ENCODE assay signal across 19 mouse cellular contexts in genomic region chr15:40124211-40124953, GRCm38 (mm10). TPM values are rescaled to one million over a fixed set of nuclear protein-coding genes. Genes with fewer than 3 reads are reported as not detected.
A peak's percentile ranks its signal among the peaks of the same experiment; 100 is the strongest.
DNase-seq lines count a peak whose midpoint lies in the region; ATAC-seq lines count a peak whose summit lies in the region.
"Had no signal": no experiment of that assay in that cellular context is flagged by ENCODE, and none has a peak within 500 bp of the region (broad histone marks: within the 10 kb centered on the region; RNA-seq: fewer than 3 reads in every experiment).

No protein-coding gene starts in this region.

- H3K27ac ChIP-seq in heart, embryonic 11.5 days (ENCODE audit: low read depth, low read length), result no peak overlapping the region
- H3K27ac ChIP-seq in neural tube, embryonic 15.5 days (replicated peaks), result no peak overlapping the region
- H3K27ac ChIP-seq in hindbrain, embryonic 12.5 days, result no peak overlapping the region
- H3K27ac ChIP-seq: embryonic facial prominence, embryonic 15.5 days; forebrain, embryonic 15.5 days; heart, embryonic 15.5 days; liver, embryonic 13.5 days had no signal

- no peaks in the 10 kb centered on the region for H3K9me3 ChIP-seq in heart, embryonic 11.5 days (replicated peaks; ENCODE audit: control insufficient read depth, low read length)
- no peaks in the 10 kb centered on the region for H3K9me3 ChIP-seq in neural tube, embryonic 15.5 days (replicated peaks)
- H3K9me3 ChIP-seq in hindbrain, embryonic 12.5 days (replicated peaks), result no peaks in the 10 kb centered on the region
- H3K9me3 ChIP-seq: embryonic facial prominence, embryonic 15.5 days; forebrain, embryonic 15.5 days; heart, embryonic 15.5 days; liver, embryonic 13.5 days had no signal

- 66% methylated on average over 9 of the region's 9 CpGs for WGBS in heart, embryonic 11.5 days (ENCODE audit: insufficient replicate concordance)
- 59% methylated on average over 9 of the region's 9 CpGs for WGBS in neural tube, embryonic 15.5 days
- 62% methylated on average over 9 of the region's 9 CpGs for WGBS in hindbrain, embryonic 12.5 days

- no peak overlapping the region for H3K4me2 ChIP-seq in heart, embryonic 11.5 days
- no peak overlapping the region for H3K4me2 ChIP-seq in neural tube, embryonic 15.5 days
- no peak overlapping the region for H3K4me2 ChIP-seq in hindbrain, embryonic 12.5 days (replicated peaks)
- H3K4me2 ChIP-seq: embryonic facial prominence, embryonic 15.5 days; forebrain, embryonic 15.5 days; heart, embryonic 15.5 days; liver, embryonic 13.5 days; midbrain, embryonic 11.5 days had no signal

- H3K27me3 ChIP-seq in heart, embryonic 11.5 days (ENCODE audit: control insufficient read depth, insufficient read depth, low read length), result no peaks in the 10 kb centered on the region
- no peaks in the 10 kb centered on the region for H3K27me3 ChIP-seq in neural tube, embryonic 15.5 days (replicated peaks)
- no peaks in the 10 kb centered on the region for H3K27me3 ChIP-seq in hindbrain, embryonic 12.5 days
- H3K27me3 ChIP-seq: embryonic facial prominence, embryonic 15.5 days; forebrain, embryonic 15.5 days; heart, embryonic 15.5 days; liver, embryonic 13.5 days had no signal

- DNase-seq in heart, adult 18-20 months, result peak; percentile 34 to 56
- peak; percentile 38 for DNase-seq in neural tube, embryonic 10.5 days (ENCODE audit: extremely low spot score, low spot score)
- peak; percentile 64 for DNase-seq in skeletal muscle tissue, adult 2 months (ENCODE audit: low read depth, low spot score)
- no peak for DNase-seq in right cerebral cortex, postnatal 4 days
- DNase-seq in right cerebral cortex, postnatal 10 days (ENCODE audit: low spot score in 2 of 2), result no peak
- DNase-seq: adrenal gland, postnatal 14 days; cerebellum, adult 18-20 months; liver, embryonic 13.5 days; thymus, postnatal 4 days had no signal

- no peak overlapping the region for H3K9ac ChIP-seq in heart, embryonic 11.5 days (ENCODE audit: low read depth, low read length)
- H3K9ac ChIP-seq in neural tube, embryonic 15.5 days (replicated peaks), result no peak overlapping the region
- no peak overlapping the region for H3K9ac ChIP-seq in hindbrain, embryonic 12.5 days
- H3K9ac ChIP-seq: embryonic facial prominence, embryonic 15.5 days; forebrain, embryonic 15.5 days; heart, embryonic 15.5 days; liver, embryonic 13.5 days had no signal

- ATAC-seq in heart, embryonic 11.5 days (replicated peaks; ENCODE audit: insufficient number of reproducible peaks, low FRiP score, low TSS enrichment), result no peak
- ATAC-seq in neural tube, embryonic 15.5 days (ENCODE audit: low FRiP score), result no peak
- peak; percentile 13; the same call in 1 of the 2 replicates for ATAC-seq in hindbrain, embryonic 12.5 days (ENCODE audit: low FRiP score)
- ATAC-seq: CD4-positive, CD25-positive, alpha-beta regulatory T cell, adult 4 months; forebrain, embryonic 15.5 days had no signal

- H3K36me3 ChIP-seq in heart, embryonic 11.5 days (ENCODE audit: control insufficient read depth, insufficient read depth, low read length), result no peaks in the 10 kb centered on the region
- no peaks in the 10 kb centered on the region for H3K36me3 ChIP-seq in neural tube, embryonic 15.5 days
- no peaks in the 10 kb centered on the region for H3K36me3 ChIP-seq in hindbrain, embryonic 12.5 days
- H3K36me3 ChIP-seq: embryonic facial prominence, embryonic 15.5 days; forebrain, embryonic 15.5 days; heart, embryonic 15.5 days; liver, embryonic 13.5 days had no signal

- H3K4me3 ChIP-seq in heart, embryonic 11.5 days (ENCODE audit: low read depth, low read length), result no peak overlapping the region
- H3K4me3 ChIP-seq in neural tube, embryonic 15.5 days (replicated peaks), result no peak overlapping the region
- no peak overlapping the region for H3K4me3 ChIP-seq in hindbrain, embryonic 12.5 days
- H3K4me3 ChIP-seq: embryonic facial prominence, embryonic 15.5 days; forebrain, embryonic 15.5 days; heart, embryonic 15.5 days; liver, embryonic 13.5 days had no signal

- H3K4me1 ChIP-seq in heart, embryonic 11.5 days (ENCODE audit: control insufficient read depth, insufficient read depth, low read length), result 0 out of 2 replicates have a peak, but pooled peaks cover 8% of the 10 kb centered on the region
- H3K4me1 ChIP-seq in neural tube, embryonic 15.5 days, result no peaks in the 10 kb centered on the region; the same call in 1 of the 2 replicates
- peaks cover 3% of the 10 kb centered on the region; the same call in 1 of the 2 replicates for H3K4me1 ChIP-seq in hindbrain, embryonic 12.5 days
- H3K4me1 ChIP-seq: embryonic facial prominence, embryonic 15.5 days; forebrain, embryonic 15.5 days; heart, embryonic 15.5 days; liver, embryonic 13.5 days had no signal

RNA-seq across cellular contexts. Expression of gene 9330182O14Rik, which starts 9.8 kb away (rescaled TPM):
- total RNA-seq in heart, adult 18-20 months (2021), result not detected
- not detected in 2 replicates for polyA plus RNA-seq in heart, embryonic 11.5 days (2014; fragmentation: Nextera tagmentation; extraction: Ambion mirVana)
- not detected in 2 replicates for polyA plus RNA-seq in neural tube, embryonic 15.5 days (2015; fragmentation: Nextera tagmentation; extraction: Ambion mirVana)
- polyA plus RNA-seq in hindbrain, embryonic 12.5 days (2016; fragmentation: Nextera tagmentation; extraction: Ambion mirVana), result not detected in 2 replicates
- total RNA-seq: left cerebral cortex, adult 8-10 months had no signal
- polyA plus RNA-seq: CD4-positive, CD25-positive, alpha-beta regulatory T cell, adult 4 months; embryonic facial prominence, embryonic 15.5 days; forebrain, embryonic 15.5 days; heart, embryonic 15.5 days; kidney, embryonic 16.5 days; liver, embryonic 13.5 days; midbrain, embryonic 11.5 days had no signal

Comparison
In these comparisons a context has a peak if more than half of its experiments do, and no peak if none do; other contexts are left out.
1. DNase-seq: peak in heart, adult 18-20 months (2 of 2), neural tube, embryonic 10.5 days (single experiment) and skeletal muscle tissue, adult 2 months (single experiment); none in right cerebral cortex, postnatal 4 days (single experiment) and right cerebral cortex, postnatal 10 days (0 of 2).